Mouse (Mus musculus): ENCODE measurements around the gene Klc2.

DNA sequence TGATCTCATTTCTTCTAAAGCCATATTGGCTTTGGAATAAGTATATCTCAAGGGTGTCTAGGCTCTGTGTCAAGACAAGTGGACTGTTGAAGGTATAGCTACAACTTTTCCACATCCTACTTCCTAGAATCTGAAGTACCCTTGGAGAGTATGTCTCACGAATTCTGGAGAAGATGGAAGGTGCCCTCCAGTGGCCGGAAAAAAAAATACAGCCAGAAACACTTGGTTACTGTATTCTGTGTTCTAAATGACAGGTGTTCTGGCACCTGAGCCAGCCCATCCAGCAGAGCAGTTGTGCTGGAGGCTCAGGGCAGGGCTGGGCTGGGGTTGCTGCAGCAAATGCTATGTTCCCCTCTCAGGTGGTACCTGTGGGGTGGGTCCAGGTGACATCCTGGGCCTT, 21.3 kb upstream of the Klc2 start:
- no peak for TF ChIP-seq GATA1 (IDR thresholded peaks at IDR 0.05; ENCODE audit: low read length)
- TF ChIP-seq TAL1 (IDR thresholded peaks at IDR 0.05; ENCODE audit: low read length), result no peak
